Mouse (Mus musculus): Measurements from ENCODE around the gene Spred2. TPM values are rescaled to one million over a fixed set of nuclear protein-coding genes. Genes with fewer than 3 reads are reported as not detected.

Gene Spred2
- polyA plus RNA-seq, 1 experiment = 0.58 TPM

GRCm38 (mm10) chr11:20038723-20039122 is 114.5 kb downstream of the Spred2 start:
- Histone ChIP-seq H3K27me3 (ENCODE audit: control insufficient read depth) (no peaks in the 10 kb centered on the region), H3K9me3 (ENCODE audit: control insufficient read depth, low read length) (no peaks in the 10 kb centered on the region), H3K4me3 (replicated peaks) (no peak overlapping the region), H3K4me1 (ENCODE audit: control insufficient read depth) (peaks cover 21% of the 10 kb centered on the region), H3K36me3 (ENCODE audit: control insufficient read depth) (no peaks in the 10 kb centered on the region)
- no peak for TF ChIP-seq TAL1 (IDR thresholded peaks at IDR 0.05; ENCODE audit: low read length)
- no peak for TF ChIP-seq GATA1 (IDR thresholded peaks at IDR 0.05; ENCODE audit: low read length)

GRCm38 (mm10) chr11:20041164-20041920 is 117.2 kb downstream of the Spred2 start:
- TF ChIP-seq GATA1 (IDR thresholded peaks at IDR 0.05; ENCODE audit: low read length) (no peak), TAL1 (IDR thresholded peaks at IDR 0.05; ENCODE audit: low read length) (no peak)
- H3K4me1 ChIP-seq (ENCODE audit: control insufficient read depth) = peaks cover 11% of the 10 kb centered on the region

GRCm38 (mm10) chr11:20042106-20042505 is 117.9 kb downstream of the Spred2 start:
- TF ChIP-seq GATA1 (IDR thresholded peaks at IDR 0.05; ENCODE audit: low read length) = no peak
- no peak for TF ChIP-seq TAL1 (IDR thresholded peaks at IDR 0.05; ENCODE audit: low read length)
- Histone ChIP-seq H3K4me1 (ENCODE audit: control insufficient read depth) (peaks cover 11% of the 10 kb centered on the region), H3K36me3 (ENCODE audit: control insufficient read depth) (no peaks in the 10 kb centered on the region), H3K4me3 (replicated peaks) (no peak overlapping the region), H3K27me3 (ENCODE audit: control insufficient read depth) (no peaks in the 10 kb centered on the region), H3K9me3 (ENCODE audit: control insufficient read depth, low read length) (no peaks in the 10 kb centered on the region)

More at GRCm38 (mm10) chr11:20041164-20041920, 117.2 kb downstream of the Spred2 start:
- Histone ChIP-seq H3K36me3 (ENCODE audit: control insufficient read depth) (no peaks in the 10 kb centered on the region), H3K4me3 (replicated peaks) (no peak overlapping the region), H3K27me3 (ENCODE audit: control insufficient read depth) (no peaks in the 10 kb centered on the region), H3K9me3 (ENCODE audit: control insufficient read depth, low read length) (no peaks in the 10 kb centered on the region)

- no peak overlapping the region for H3K4me3 ChIP-seq (replicated peaks)
- H3K4me1 ChIP-seq (ENCODE audit: control insufficient read depth) = peaks cover 7% of the 10 kb centered on the region
- no peaks in the 10 kb centered on the region for H3K27me3 ChIP-seq (ENCODE audit: control insufficient read depth)
- H3K36me3 ChIP-seq (ENCODE audit: control insufficient read depth) = no peaks in the 10 kb centered on the region
- no peak for TF ChIP-seq GATA1 (IDR thresholded peaks at IDR 0.05; ENCODE audit: low read length)
- TF ChIP-seq TAL1 (IDR thresholded peaks at IDR 0.05; ENCODE audit: low read length) = no peak
- no peaks in the 10 kb centered on the region for H3K9me3 ChIP-seq (ENCODE audit: control insufficient read depth, low read length)
These were observed 119.1 kb downstream of the Spred2 start for GRCm38 (mm10) chr11:20043256-20043655.

- H3K4me1 ChIP-seq (ENCODE audit: control insufficient read depth) = peaks cover 7% of the 10 kb centered on the region
These were observed 121.4 kb downstream of the Spred2 start for GRCm38 (mm10) chr11:20045586-20045985.

GRCm38 (mm10) chr11:20052814-20053536 is 128.8 kb downstream of the Spred2 start:
- Histone ChIP-seq H3K36me3 (ENCODE audit: control insufficient read depth) (peaks cover 32% of the 10 kb centered on the region), H3K4me3 (replicated peaks) (peak overlapping the region; percentile 38)

More at GRCm38 (mm10) chr11:20045586-20045985, 121.4 kb downstream of the Spred2 start:
- no peaks in the 10 kb centered on the region for H3K36me3 ChIP-seq (ENCODE audit: control insufficient read depth)
- no peaks in the 10 kb centered on the region for H3K9me3 ChIP-seq (ENCODE audit: control insufficient read depth, low read length)
- no peak for TF ChIP-seq TAL1 (IDR thresholded peaks at IDR 0.05; ENCODE audit: low read length)
- no peak for TF ChIP-seq GATA1 (IDR thresholded peaks at IDR 0.05; ENCODE audit: low read length)
- no peaks in the 10 kb centered on the region for H3K27me3 ChIP-seq (ENCODE audit: control insufficient read depth)
- H3K4me3 ChIP-seq (replicated peaks) = no peak overlapping the region

GRCm38 (mm10) chr11:20053951-20054350 is 129.8 kb downstream of the Spred2 start:
- peaks cover 9% of the 10 kb centered on the region for H3K4me1 ChIP-seq (ENCODE audit: control insufficient read depth)
- no peaks in the 10 kb centered on the region for H3K27me3 ChIP-seq (ENCODE audit: control insufficient read depth)
- peaks cover 40% of the 10 kb centered on the region for H3K36me3 ChIP-seq (ENCODE audit: control insufficient read depth)
- no peak overlapping the region for H3K4me3 ChIP-seq (replicated peaks)
- TF ChIP-seq TAL1 (IDR thresholded peaks at IDR 0.05; ENCODE audit: low read length) (no peak), GATA1 (IDR thresholded peaks at IDR 0.05; ENCODE audit: low read length) (no peak)
- no peaks in the 10 kb centered on the region for H3K9me3 ChIP-seq (ENCODE audit: control insufficient read depth, low read length)

More at GRCm38 (mm10) chr11:20052814-20053536, 128.8 kb downstream of the Spred2 start:
- Histone ChIP-seq H3K4me1 (ENCODE audit: control insufficient read depth) (peaks cover 9% of the 10 kb centered on the region), H3K9me3 (ENCODE audit: control insufficient read depth, low read length) (no peaks in the 10 kb centered on the region), H3K27me3 (ENCODE audit: control insufficient read depth) (no peaks in the 10 kb centered on the region)
- TF ChIP-seq TAL1 (IDR thresholded peaks at IDR 0.05; ENCODE audit: low read length) (no peak), GATA1 (IDR thresholded peaks at IDR 0.05; ENCODE audit: low read length) (no peak)

GRCm38 (mm10) chr11:20054617-20055016 is 130.4 kb downstream of the Spred2 start:
- Histone ChIP-seq H3K27me3 (ENCODE audit: control insufficient read depth) (no peaks in the 10 kb centered on the region), H3K9me3 (ENCODE audit: control insufficient read depth, low read length) (no peaks in the 10 kb centered on the region), H3K4me1 (ENCODE audit: control insufficient read depth) (peaks cover 9% of the 10 kb centered on the region), H3K36me3 (ENCODE audit: control insufficient read depth) (peaks cover 47% of the 10 kb centered on the region), H3K4me3 (replicated peaks) (no peak overlapping the region)
- no peak for TF ChIP-seq GATA1 (IDR thresholded peaks at IDR 0.05; ENCODE audit: low read length)
- TF ChIP-seq TAL1 (IDR thresholded peaks at IDR 0.05; ENCODE audit: low read length) = no peak

GRCm38 (mm10) chr11:20056168-20056567 is 132.0 kb downstream of the Spred2 start:
- Histone ChIP-seq H3K27me3 (ENCODE audit: control insufficient read depth) (no peaks in the 10 kb centered on the region), H3K4me3 (replicated peaks) (no peak overlapping the region), H3K9me3 (ENCODE audit: control insufficient read depth, low read length) (no peaks in the 10 kb centered on the region), H3K4me1 (ENCODE audit: control insufficient read depth) (peaks cover 9% of the 10 kb centered on the region), H3K36me3 (ENCODE audit: control insufficient read depth) (peaks cover 62% of the 10 kb centered on the region)
- no peak for TF ChIP-seq TAL1 (IDR thresholded peaks at IDR 0.05; ENCODE audit: low read length)
- no peak for TF ChIP-seq GATA1 (IDR thresholded peaks at IDR 0.05; ENCODE audit: low read length)
